Mouse (Mus musculus) right cerebral cortex, postnatal 4 days (tissue): ENCODE measurements at regions not wholly inside any gene's neighbourhood (a gene's known extent, or its start where the extent isn't known, plus 50 kb on each side); places are given as distances from the start of the nearest gene placed in this dataset.

Experiments used
- DNase-seq: peaks from one replicate; pipeline ENCODE4 v3.0.0-alpha.2; 2022

DNA sequence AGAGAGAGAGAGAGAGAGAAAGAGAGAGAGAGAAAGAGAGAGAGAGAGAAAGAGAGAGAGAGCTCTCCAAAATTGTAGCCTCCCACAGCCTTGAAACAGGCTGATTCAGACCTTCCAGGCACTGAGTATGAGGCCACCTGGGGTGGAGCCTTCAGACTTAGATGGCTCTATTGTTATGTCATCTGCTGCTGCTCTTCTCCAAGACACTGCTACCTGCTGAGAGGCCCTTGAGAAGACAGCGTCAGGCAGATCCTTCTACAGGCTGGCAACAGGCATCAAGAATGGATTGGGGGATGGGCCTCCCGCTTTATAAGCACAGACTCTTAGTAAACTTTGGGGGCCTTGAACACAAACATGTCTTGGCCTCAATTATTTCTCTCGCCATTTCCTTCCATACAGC lies 1340.9 kb upstream of the Adgrl3 start:
- no peak for DNase-seq

DNA sequence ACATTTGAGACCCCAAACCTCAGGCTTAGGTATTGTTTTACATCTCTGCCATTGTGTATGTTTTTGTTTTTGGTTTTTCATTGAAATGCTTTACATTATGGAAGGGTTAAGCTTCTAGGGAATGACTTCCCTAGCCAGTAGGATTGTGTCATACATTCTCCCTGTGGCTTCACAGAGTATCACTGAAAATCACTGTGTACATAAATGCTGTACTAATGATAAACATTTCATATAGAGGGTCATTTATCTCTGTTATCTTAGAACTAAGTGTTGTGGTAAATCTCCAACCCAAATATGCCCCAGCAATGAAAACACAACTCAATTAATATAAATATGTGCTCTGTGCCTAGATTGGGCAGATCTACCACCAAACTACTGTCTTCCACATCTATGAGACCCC lies 1339.6 kb upstream of the Adgrl3 start:
- DNase-seq = no peak

GRCm38 (mm10) chr5:79706631-79707030 lies 1313.3 kb upstream of the Adgrl3 start:
- no peak for DNase-seq

- DNase-seq = peak; percentile 3
These were observed 1285.1 kb upstream of the Adgrl3 start for GRCm38 (mm10) chr5:79734885-79735284.

DNA sequence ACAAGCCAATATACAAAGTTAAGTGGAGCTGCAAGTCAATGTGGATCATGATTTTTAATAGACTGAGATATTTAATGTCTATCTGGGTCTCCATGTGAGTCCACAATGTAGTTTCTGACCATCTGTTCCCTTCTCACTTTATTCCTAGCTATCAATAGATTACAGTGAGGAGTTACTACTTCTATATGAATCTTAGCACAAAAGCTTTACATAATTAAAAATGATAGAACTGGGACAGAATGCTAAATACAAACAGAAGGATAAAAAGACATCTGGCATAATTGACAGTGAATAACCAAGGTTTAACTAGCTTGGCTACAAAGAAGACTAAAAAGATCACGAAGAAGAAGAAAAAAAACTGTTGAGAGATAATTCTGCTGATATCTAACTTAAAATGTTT lies 1235.5 kb upstream of the Adgrl3 start:
- DNase-seq = no peak

- no peak for DNase-seq
These were observed 1193.4 kb upstream of the Adgrl3 start for GRCm38 (mm10) chr5:79826531-79826930.

GRCm38 (mm10) chr5:79846456-79846855 lies 1173.5 kb upstream of the Adgrl3 start:
- DNase-seq = no peak

GRCm38 (mm10) chr5:79855866-79856265 lies 1164.1 kb upstream of the Adgrl3 start:
- peak; percentile 4 for DNase-seq

DNA sequence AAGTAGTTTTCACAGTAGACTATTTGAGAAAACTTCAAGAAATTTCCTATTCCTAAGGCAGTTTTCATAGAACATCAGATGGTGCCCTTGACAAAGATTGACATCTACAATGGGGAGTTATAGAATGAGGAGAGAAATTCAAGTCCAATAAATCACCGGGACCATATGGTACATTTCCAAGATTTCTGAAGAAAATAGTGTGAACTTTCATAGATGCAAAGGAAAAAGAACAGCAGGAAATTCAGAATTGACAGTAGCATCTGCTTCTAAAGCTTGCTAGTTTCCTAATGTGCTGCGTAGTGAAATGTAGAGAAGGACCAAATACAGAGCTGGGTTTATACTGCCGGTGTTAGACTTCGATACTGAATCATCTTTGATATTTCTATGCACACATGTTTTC lies 1119.2 kb upstream of the Adgrl3 start:
- DNase-seq = no peak

DNA sequence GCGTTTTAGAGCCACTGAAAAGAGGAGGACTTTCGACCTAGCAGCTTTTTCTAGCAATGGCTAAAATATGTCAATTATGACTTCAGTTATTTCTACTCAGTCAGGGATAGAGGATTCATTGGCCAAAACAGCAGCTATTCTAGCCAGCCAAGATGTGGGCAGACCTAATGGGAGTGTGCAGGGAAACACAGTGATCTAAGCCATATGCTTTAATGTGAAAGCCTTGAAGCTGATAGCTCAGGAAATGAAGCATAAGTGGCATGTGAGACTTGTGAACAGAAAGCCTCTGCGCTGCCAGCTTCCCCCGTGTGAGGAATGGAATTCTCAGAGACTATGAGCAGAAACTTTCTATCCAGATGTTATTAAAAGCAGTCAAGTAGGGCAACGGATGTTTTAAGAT lies 1114.6 kb upstream of the Adgrl3 start:
- no peak for DNase-seq
